Mouse (Mus musculus) myocyte (in vitro differentiated cells): ENCODE data around the gene Kiss1. TPM values are rescaled to one million over a fixed set of nuclear protein-coding genes. Genes with fewer than 3 reads are reported as not detected.

Experiments
- H3K27me3 ChIP-seq: one replicate; pipeline ENCODE4 v1.6.1; 2011; ENCODE audit not compliant: control insufficient read depth, insufficient read depth, insufficient read length
- H3K36me3 ChIP-seq: one replicate; pipeline ENCODE4 v1.6.1; 2011; ENCODE audit not compliant: control insufficient read depth, insufficient read depth
- H3K4me2 ChIP-seq: one replicate; pipeline ENCODE4 v1.6.1; 2011; ENCODE audit warnings: low read depth, control low read depth
- H3K4me3 ChIP-seq: one replicate; pipeline ENCODE4 v1.5.1; 2011; ENCODE audit warnings: mild to moderate bottlenecking, control low read depth, moderate library complexity
- H3K79me2 ChIP-seq: one replicate; pipeline ENCODE4 v1.6.1; 2011; ENCODE audit not compliant: control insufficient read depth, insufficient read depth
- H3ac ChIP-seq: one replicate; pipeline ENCODE4 v1.6.1; 2011; ENCODE audit not compliant: control insufficient read depth, insufficient read length
- CEBPB ChIP-seq: IDR thresholded peaks from 2 replicates; pipeline ENCODE4 v1.6.1; 2011; ENCODE audit warnings: mild to moderate bottlenecking, moderate library complexity; ENCODE audit not compliant: poor library complexity, insufficient read depth, severe bottlenecking
- E2F4 ChIP-seq: IDR thresholded peaks from one replicate; pipeline ENCODE4 v1.6.1; 2011; ENCODE audit warnings: mild to moderate bottlenecking, control low read depth, moderate library complexity; ENCODE audit not compliant: insufficient read depth
- MAX ChIP-seq: IDR thresholded peaks from one replicate; pipeline ENCODE4 v1.6.1; 2011; ENCODE audit warnings: low read depth, mild to moderate bottlenecking, control low read depth
- MYOD1 ChIP-seq, 3 experiments: IDR thresholded peaks; one replicate each; pipeline ENCODE4 v1.6.1; 2011; ENCODE audit warnings: control low read depth in 2 of 3, low read depth in 2 of 3, mild to moderate bottlenecking in 2 of 3, moderate library complexity in 1 of 3; ENCODE audit not compliant: insufficient read length in 2 of 3, control insufficient read depth in 1 of 3
- MYOG ChIP-seq, 3 experiments: IDR thresholded peaks; one replicate each; pipeline ENCODE4 v1.6.1; 2011; ENCODE audit warnings: control low read depth in 2 of 3, low read depth in 2 of 3, mild to moderate bottlenecking in 2 of 3; ENCODE audit not compliant: insufficient read length in 2 of 3, control insufficient read depth in 1 of 3, insufficient read depth in 1 of 3
- POLR2A ChIP-seq: IDR thresholded peaks from one replicate; pipeline ENCODE4 v1.6.1; 2011; ENCODE audit warnings: low read depth, mild to moderate bottlenecking, control low read depth, moderate library complexity; ENCODE audit not compliant: insufficient read length
- POLR2AphosphoS2 ChIP-seq: IDR thresholded peaks from one replicate; pipeline ENCODE4 v1.6.1; 2011; ENCODE audit warnings: low read depth, control low read depth; ENCODE audit not compliant: insufficient read length
- REST ChIP-seq: IDR thresholded peaks from one replicate; pipeline ENCODE4 v1.6.1; 2011; ENCODE audit warnings: mild to moderate bottlenecking, control low read depth, moderate library complexity; ENCODE audit not compliant: insufficient read depth, insufficient read length
- SRF ChIP-seq: IDR thresholded peaks from one replicate; pipeline ENCODE4 v1.6.1; 2011; ENCODE audit warnings: low read depth; ENCODE audit not compliant: control insufficient read depth, insufficient read length
- TCF12 ChIP-seq: IDR thresholded peaks from one replicate; pipeline ENCODE4 v1.6.1; 2011; ENCODE audit warnings: mild to moderate bottlenecking, control low read depth; ENCODE audit not compliant: poor library complexity, insufficient read depth, severe bottlenecking
- TCF3 ChIP-seq: IDR thresholded peaks from one replicate; pipeline ENCODE4 v1.6.1; 2011; ENCODE audit warnings: low read depth, control low read depth; ENCODE audit not compliant: insufficient read length
- USF1 ChIP-seq: IDR thresholded peaks from one replicate; pipeline ENCODE4 v1.6.1; 2011; ENCODE audit warnings: low read depth, mild to moderate bottlenecking, control low read depth, moderate library complexity
- polyA plus RNA-seq: library from polyadenylated mRNA; unstranded; fragments of >200 nt; fragmentation: generic; extraction: Trizol; gene quantifications from one replicate; pipeline ENCODE4 v1.2.1, GENCODE M21; 2012; ENCODE audit warnings: missing spikeins

The Kiss1 gene
- polyA plus RNA-seq, 1 experiment: not detected

DNA sequence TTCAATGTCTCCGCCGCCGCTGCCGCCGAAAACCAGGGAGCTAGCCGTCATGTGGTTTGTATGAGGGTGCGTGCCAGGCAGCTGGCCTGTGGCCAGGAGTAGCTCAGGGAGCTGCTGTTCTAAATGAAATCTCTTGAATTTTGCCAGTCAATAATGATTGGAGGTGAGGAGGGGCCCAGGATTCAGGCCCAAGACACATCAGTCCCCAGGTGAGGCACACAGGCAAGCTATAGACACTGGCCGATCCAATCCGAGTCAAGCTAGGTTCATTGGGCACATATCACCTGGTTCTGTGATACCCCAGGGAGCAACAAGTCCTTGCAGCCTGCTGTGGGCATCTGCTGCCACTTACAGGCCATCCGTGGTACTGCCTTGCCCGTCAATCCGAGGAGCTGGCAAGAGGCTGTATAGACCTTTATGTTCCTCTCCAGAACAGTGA is 31.7 kb downstream of the Kiss1 start:
- Histone ChIP-seq H3K79me2 (no peaks in the 10 kb centered on the region), H3K27me3 (peaks cover 82% of the 10 kb centered on the region), H3K36me3 (no peaks in the 10 kb centered on the region), H3K4me3 (no peak overlapping the region), H3K4me2 (no peak overlapping the region), H3ac (no peak overlapping the region)
- TF ChIP-seq E2F4 (no peak), MYOD1 (IDR thresholded peaks at IDR 0.05; ENCODE audit: control insufficient read depth in 1 of 3, insufficient read length in 2 of 3, low read depth in 2 of 3) (no peak), TCF3 (no peak), TCF12 (no peak), POLR2A (no peak), CEBPB (no peak), POLR2AphosphoS2 (no peak)

DNA sequence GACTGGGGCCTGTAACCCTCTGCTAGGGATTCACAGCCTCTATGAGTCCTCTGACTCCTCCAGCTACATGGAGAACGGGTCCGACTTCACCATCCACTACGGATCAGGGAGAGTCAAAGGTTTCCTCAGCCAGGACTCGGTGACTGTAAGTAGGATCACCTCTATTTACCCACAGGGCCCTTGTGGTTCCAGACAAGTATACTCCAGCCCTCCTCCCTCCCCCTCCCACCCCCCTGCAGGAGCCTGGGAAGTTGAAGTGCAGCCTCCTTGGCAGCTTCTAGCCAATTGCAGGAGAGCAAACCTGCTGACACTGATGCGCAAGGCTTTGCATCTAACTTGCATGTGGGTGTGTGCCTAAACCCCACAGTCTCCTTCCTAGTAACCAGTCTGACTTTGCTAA is 33.8 kb downstream of the Kiss1 start:
- H3K4me2 ChIP-seq: no peak overlapping the region
- H3K36me3 ChIP-seq: no peaks in the 10 kb centered on the region
- peaks cover 95% of the 10 kb centered on the region for H3K27me3 ChIP-seq
- no peak overlapping the region for H3ac ChIP-seq
- no peaks in the 10 kb centered on the region for H3K79me2 ChIP-seq
- no peak for TF ChIP-seq REST
- TF ChIP-seq CEBPB: no peak
- TF ChIP-seq MYOD1 (IDR thresholded peaks at IDR 0.05; ENCODE audit: control insufficient read depth in 1 of 3, insufficient read length in 2 of 3, low read depth in 2 of 3): no peak
- TF ChIP-seq POLR2AphosphoS2: no peak
- TF ChIP-seq USF1: no peak
- no peak for TF ChIP-seq TCF12
- TF ChIP-seq MYOG (IDR thresholded peaks at IDR 0.05; ENCODE audit: control insufficient read depth in 1 of 3, insufficient read depth in 1 of 3, insufficient read length in 2 of 3, low read depth in 2 of 3): no peak
- no peak for TF ChIP-seq SRF
- no peak for TF ChIP-seq E2F4
- TF ChIP-seq MAX: no peak
- TF ChIP-seq POLR2A: no peak
- TF ChIP-seq TCF3: no peak
- H3K4me3 ChIP-seq: no peak overlapping the region

DNA sequence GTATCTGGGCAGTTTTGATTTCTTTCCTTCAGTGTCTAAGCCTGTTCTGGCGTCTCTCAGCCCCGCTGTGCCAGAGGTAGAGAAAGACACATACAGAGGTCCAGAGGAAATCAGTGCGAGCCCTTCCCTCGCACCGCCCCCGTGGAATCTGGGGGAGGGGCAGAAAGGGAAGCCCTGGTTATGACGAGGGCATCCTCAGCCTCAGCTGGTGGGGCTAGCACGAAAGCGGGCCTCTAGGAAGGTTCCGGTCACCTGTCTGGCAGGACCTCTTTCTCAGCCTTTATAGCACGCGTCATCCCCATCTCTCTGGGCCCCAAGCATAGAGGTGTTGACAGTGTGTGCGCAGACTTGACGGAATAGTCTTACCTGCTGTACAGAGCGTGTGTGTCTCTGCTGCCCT is 34.2 kb downstream of the Kiss1 start:
- Histone ChIP-seq H3K79me2 (no peaks in the 10 kb centered on the region), H3K4me2 (no peak overlapping the region), H3ac (no peak overlapping the region), H3K27me3 (peaks cover 91% of the 10 kb centered on the region), H3K4me3 (no peak overlapping the region), H3K36me3 (no peaks in the 10 kb centered on the region)
- TF ChIP-seq MYOG (IDR thresholded peaks at IDR 0.05; ENCODE audit: control insufficient read depth in 1 of 3, insufficient read depth in 1 of 3, insufficient read length in 2 of 3, low read depth in 2 of 3) (no peak), TCF12 (no peak), POLR2A (no peak), REST (no peak), TCF3 (no peak), SRF (no peak), USF1 (no peak), MAX (no peak), MYOD1 (IDR thresholded peaks at IDR 0.05; ENCODE audit: control insufficient read depth in 1 of 3, insufficient read length in 2 of 3, low read depth in 2 of 3) (no peak), E2F4 (no peak), CEBPB (no peak), POLR2AphosphoS2 (no peak)

DNA sequence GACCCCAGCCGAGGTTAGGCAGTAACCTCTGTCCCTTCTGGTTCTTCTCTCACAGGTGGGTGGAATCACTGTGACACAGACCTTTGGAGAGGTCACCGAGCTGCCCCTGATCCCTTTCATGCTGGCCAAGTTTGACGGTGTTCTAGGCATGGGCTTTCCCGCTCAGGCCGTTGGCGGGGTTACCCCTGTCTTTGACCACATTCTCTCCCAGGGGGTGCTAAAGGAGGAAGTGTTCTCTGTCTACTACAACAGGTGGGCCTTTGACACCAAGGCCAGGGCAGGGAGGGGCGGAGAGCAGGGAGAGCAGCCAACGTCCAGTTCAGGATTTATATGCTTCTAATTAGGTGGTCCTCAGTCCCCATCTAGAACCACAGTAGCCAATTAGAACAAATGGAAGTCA is 34.7 kb downstream of the Kiss1 start:
- no peak for TF ChIP-seq MYOD1 (IDR thresholded peaks at IDR 0.05; ENCODE audit: control insufficient read depth in 1 of 3, insufficient read length in 2 of 3, low read depth in 2 of 3)
- TF ChIP-seq TCF3: no peak
- TF ChIP-seq REST: no peak
- no peak for TF ChIP-seq SRF
- no peak for TF ChIP-seq USF1
- no peak for TF ChIP-seq CEBPB
- TF ChIP-seq MYOG (IDR thresholded peaks at IDR 0.05; ENCODE audit: control insufficient read depth in 1 of 3, insufficient read depth in 1 of 3, insufficient read length in 2 of 3, low read depth in 2 of 3): no peak
- TF ChIP-seq TCF12: no peak
- TF ChIP-seq MAX: no peak
- TF ChIP-seq E2F4: no peak
- no peak for TF ChIP-seq POLR2AphosphoS2
- no peak for TF ChIP-seq POLR2A
- H3K4me2 ChIP-seq: no peak overlapping the region
- no peak overlapping the region for H3ac ChIP-seq
- no peaks in the 10 kb centered on the region for H3K79me2 ChIP-seq
- H3K27me3 ChIP-seq: peaks cover 87% of the 10 kb centered on the region
- H3K4me3 ChIP-seq: no peak overlapping the region
- no peaks in the 10 kb centered on the region for H3K36me3 ChIP-seq

DNA sequence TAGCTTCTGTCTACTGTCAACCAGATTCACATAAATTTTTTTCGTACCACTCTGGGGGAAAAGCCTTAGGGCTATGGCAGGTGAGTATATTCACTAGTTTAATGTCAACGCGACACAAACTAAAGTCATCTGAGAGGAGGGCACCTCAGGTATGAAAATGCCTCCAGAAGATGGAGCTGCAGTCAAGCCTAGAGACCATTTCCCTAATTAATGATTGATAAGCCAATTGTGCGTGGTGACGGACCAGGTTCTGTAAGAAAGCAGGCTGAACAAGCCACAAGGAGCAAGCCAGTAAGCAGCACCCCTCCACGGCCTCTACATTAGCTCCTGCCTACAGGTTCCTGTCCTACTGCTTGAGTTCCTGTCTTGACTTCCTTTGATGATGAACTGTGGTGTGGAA is 39.3 kb downstream of the Kiss1 start:
- Histone ChIP-seq H3K4me2 (no peak overlapping the region), H3ac (no peak overlapping the region), H3K4me3 (no peak overlapping the region), H3K27me3 (peaks cover 81% of the 10 kb centered on the region), H3K79me2 (no peaks in the 10 kb centered on the region), H3K36me3 (no peaks in the 10 kb centered on the region)
- no peak for TF ChIP-seq USF1
- no peak for TF ChIP-seq SRF
- TF ChIP-seq MYOD1 (IDR thresholded peaks at IDR 0.05; ENCODE audit: control insufficient read depth in 1 of 3, insufficient read length in 2 of 3, low read depth in 2 of 3): no peak
- no peak for TF ChIP-seq MYOG (IDR thresholded peaks at IDR 0.05; ENCODE audit: control insufficient read depth in 1 of 3, insufficient read depth in 1 of 3, insufficient read length in 2 of 3, low read depth in 2 of 3)
- no peak for TF ChIP-seq POLR2A
- TF ChIP-seq TCF3: no peak
- no peak for TF ChIP-seq E2F4
- TF ChIP-seq TCF12: no peak
- TF ChIP-seq REST: no peak
- TF ChIP-seq MAX: no peak
- TF ChIP-seq CEBPB: no peak
- no peak for TF ChIP-seq POLR2AphosphoS2
